Mouse (Mus musculus) right cerebral cortex, postnatal 14 days (tissue): ENCODE measurements around the gene Olfr91.
A peak's percentile ranks its signal among the peaks of the same experiment; 100 is the strongest.
"Not testable (repeated sequence)": the region's sequence is repeated elsewhere in the genome, so short reads cannot be mapped to it uniquely, and the experiment has no call there.

Experiments
- DNase-seq: peaks from one replicate; pipeline ENCODE4 v3.0.0; 2022

Olfr91 gene

DNA sequence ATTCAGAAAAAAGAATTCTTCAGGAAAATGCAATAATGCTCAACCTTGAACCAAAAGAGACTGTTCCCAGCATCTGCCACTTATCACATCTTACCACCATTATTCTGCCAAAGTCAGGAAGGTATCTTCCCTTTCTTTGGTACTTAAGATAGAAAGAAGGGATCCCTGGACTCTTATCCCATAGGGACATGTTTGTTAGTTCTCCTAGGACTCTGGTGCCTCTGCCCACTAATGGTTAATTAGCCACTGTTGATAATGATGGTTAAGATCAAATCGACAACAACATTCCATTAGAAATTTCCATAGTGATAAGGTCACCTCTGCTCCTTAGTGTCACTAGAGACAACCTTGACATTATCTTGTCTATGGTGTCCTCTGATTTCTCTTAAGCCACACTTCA is at the start of gene Olfr91:
Olfr91 (minus strand) TSS at position 101 of the 400 bp plus-strand sequence.
- DNase-seq: no peak

DNA sequence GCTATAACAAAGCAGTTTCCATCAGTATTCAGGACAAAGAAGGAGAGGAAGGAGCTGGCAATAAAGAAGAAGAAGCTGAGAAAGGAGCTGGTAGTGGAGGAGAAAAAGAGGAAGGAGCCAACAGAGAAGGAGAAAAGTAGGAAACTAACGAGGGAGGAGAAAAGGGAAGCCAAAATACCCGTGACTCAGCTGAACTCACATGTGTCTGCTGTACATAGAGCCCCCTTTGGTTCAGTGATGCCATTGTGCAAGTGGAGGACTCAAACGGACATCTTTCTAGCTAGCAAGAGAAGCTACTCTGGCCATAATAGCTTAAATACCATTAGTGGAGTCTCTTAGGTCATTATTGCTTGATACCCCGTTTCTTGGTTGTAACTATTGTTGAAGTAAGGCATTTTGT is 33.3 kb upstream of the Olfr91 start:
- DNase-seq: not testable (repeated sequence)

DNA sequence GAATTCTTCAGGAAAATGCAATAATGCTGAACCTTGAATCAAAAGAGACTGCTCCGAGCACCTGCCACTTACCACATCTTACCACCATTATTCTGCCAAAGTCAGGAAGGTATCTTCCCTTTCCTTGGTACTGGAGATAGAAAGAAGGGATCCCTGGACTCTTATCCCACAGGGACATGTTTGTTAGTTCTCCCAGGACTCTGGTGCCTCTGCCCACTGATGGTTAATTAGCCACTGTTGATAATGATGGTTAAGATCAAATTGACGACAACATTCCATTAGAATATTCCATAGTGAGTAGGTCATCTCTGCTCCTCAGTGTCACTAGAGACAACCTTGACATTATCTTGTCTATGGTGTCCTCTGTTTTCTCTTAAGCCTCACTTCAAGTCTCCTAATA is 21.9 kb upstream of the Olfr91 start, which contains the start of gene Olfr92:
Olfr92 (minus strand) TSS at position 101 of the 400 bp plus-strand sequence.
- DNase-seq: no peak

GRCm38 (mm10) chr17:37093289-37093688 is 4.8 kb downstream of the Olfr91 start:
- no peak for DNase-seq

DNA sequence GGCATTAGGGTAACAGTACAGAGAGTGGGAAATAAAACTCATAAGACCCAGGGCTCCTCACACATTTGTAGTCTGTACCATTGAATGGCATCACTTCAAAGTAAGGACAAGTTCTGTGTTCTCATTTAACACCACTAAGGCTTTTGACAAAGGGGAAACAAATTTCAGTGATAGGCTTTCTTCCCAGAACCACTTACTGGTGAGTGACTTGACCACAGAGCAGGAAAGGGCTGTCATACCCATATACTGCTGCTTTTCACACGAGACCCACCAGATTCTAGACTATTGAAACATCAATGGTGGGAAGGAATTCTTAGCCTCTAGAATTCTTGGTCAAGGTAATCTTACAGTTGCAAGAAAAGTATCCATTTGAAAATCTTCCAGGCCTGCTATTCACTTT is 5.9 kb downstream of the Olfr91 start:
- DNase-seq: no peak

DNA sequence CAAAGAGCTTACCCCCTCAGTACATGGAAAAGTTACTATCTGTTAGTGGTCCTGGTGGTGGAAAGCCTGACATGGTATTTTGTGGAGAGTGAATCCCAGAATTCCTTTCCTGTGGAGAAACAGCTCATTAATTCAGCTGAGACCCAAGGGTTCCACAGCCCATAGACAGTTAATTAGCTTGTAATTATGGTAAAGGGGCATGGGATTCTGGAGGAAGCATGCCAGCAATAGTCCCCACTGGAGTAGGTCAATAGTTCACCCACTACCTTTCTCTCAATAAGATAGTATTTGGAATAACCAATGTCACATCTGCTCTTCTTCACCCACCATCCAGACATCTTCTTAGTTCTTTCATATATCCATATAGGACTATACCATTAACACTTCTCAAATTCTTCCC is 9.7 kb downstream of the Olfr91 start, which contains the start of gene Olfr90:
Olfr90 (minus strand) TSS at position 101 of the 400 bp plus-strand sequence.
- DNase-seq: no peak

DNA sequence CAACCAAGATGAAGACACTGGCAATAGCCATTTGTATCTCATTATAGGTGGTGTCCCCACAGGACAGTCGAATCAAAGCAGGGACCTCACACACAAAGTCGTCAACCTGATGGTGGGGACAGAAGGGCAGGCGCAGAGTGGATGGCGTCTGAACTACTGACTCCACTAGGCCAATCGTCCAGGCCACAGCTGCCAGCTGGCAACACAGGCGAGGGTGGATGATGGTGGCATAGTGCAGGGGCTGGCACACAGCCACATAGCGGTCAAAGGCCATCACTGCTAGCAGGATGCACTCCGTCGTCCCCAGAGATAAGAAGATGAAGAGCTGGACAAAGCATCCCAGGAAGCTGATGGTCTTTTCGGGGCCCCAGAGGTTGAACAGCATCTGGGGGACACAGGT is 12.5 kb downstream of the Olfr91 start:
- no peak for DNase-seq

DNA sequence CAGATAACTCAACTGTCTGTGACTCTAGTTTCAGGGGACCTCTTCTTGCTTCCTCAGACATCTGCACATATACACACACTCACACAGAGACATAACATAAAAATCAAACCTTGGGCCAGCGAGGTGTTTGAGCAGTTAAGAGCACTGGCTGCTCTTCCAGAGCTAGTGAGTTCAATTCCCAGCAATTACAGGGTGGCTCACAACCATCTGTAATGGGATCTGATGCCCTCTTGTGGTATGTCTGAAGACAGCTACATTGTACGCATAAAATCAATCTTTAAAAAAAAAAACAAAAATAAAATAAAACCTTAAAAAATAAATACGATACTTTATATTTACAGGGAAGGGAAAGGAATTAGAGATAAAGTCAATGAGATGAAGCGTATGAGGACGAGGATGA is 13.4 kb downstream of the Olfr91 start:
- DNase-seq: no peak

DNA sequence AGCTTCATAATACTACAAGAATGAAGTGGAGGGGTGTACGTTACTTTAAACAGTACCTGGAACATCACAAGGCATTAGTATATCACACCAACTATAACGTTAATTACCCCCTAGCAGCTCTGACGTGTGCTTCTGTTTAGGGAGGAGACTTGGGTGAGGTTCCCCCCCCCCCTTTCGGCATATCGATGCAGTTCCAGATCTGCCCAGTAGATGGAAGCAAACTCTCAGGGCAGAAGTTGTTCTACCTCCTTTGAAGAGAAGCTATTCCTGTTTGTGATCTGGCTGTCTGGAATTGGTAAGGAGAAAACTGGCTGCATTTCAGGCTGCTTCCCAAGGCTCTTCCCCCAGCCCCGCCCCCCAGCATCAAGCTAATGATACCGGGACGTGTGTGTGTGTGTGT is 14.8 kb downstream of the Olfr91 start:
- DNase-seq: peak; percentile 59

GRCm38 (mm10) chr17:37081659-37082058 is 16.4 kb downstream of the Olfr91 start:
- no peak for DNase-seq

- no peak for DNase-seq
Observed at GRCm38 (mm10) chr17:37080119-37080518, 18.0 kb downstream of the Olfr91 start.

- DNase-seq: no peak
Observed at GRCm38 (mm10) chr17:37078990-37079389, 19.1 kb downstream of the Olfr91 start.

- DNase-seq: no peak
Observed at GRCm38 (mm10) chr17:37078193-37078592, 19.9 kb downstream of the Olfr91 start.

DNA sequence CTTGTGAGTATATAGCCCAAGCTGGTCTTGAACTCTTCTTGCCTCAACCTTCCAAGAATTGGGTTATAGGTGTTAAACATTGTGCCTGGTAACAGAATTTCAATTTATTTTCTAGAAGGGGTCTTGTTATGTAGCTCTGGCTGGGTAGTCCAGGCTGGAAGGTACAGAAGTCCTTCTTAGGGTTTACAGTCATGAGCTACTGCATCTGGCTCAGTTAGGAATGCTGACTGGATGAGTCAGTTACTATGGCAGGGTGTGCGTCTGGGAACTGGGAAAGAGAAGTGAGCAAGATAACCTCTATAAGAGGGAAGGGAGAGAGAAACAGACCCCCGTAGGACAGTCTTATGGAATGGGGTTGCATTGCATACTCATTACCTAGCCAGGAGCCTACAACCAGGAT is 22.3 kb downstream of the Olfr91 start:
- no peak for DNase-seq

- DNase-seq: no peak
Observed at GRCm38 (mm10) chr17:37075181-37075580, 22.9 kb downstream of the Olfr91 start.

GRCm38 (mm10) chr17:37072730-37073276 is 25.3 kb downstream of the Olfr91 start:
- no peak for DNase-seq

GRCm38 (mm10) chr17:37072080-37072729 is 25.9 kb downstream of the Olfr91 start:
- no peak for DNase-seq

DNA sequence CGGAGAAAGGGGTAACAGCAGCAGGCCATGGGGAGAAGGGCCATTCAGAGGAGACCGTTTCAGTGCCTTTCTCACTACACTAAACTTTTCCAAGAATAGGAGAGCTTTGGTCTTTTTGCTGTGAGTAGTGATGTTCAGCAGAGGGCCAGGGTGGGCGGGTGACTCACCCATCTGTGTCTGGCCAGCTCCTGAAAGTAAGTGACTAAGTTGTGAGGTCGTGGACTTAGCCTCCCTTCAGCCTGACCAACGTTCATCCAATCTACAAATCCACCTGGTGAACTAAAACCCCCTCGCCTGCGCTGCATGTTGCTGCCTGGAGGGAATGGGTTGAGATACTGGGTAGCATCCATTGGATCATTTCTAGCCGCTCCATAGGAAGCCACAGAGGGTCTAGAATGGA is 28.0 kb downstream of the Olfr91 start:
- DNase-seq: no peak

DNA sequence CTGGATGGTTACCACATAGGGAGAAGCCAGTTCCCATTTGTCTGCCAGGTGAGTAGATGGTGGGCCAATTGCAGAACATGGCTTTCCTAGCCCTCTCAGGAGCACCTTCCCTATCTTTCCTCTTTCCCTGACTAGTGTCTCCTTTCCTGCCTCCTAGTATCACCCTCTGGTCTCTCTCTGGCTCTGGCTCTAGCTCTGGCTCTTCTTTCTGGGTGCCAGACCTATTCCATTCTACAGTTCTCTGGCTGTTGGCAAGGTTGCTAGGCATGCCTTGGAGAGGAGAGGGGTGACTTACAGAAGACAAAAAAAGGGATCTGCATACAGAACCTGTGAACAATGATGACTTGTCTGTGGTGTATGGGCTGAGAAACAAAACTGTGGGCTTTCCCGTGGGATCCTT is 30.2 kb downstream of the Olfr91 start:
- no peak for DNase-seq

- DNase-seq: no peak
Observed at GRCm38 (mm10) chr17:37065993-37066392, 32.1 kb downstream of the Olfr91 start.

DNA sequence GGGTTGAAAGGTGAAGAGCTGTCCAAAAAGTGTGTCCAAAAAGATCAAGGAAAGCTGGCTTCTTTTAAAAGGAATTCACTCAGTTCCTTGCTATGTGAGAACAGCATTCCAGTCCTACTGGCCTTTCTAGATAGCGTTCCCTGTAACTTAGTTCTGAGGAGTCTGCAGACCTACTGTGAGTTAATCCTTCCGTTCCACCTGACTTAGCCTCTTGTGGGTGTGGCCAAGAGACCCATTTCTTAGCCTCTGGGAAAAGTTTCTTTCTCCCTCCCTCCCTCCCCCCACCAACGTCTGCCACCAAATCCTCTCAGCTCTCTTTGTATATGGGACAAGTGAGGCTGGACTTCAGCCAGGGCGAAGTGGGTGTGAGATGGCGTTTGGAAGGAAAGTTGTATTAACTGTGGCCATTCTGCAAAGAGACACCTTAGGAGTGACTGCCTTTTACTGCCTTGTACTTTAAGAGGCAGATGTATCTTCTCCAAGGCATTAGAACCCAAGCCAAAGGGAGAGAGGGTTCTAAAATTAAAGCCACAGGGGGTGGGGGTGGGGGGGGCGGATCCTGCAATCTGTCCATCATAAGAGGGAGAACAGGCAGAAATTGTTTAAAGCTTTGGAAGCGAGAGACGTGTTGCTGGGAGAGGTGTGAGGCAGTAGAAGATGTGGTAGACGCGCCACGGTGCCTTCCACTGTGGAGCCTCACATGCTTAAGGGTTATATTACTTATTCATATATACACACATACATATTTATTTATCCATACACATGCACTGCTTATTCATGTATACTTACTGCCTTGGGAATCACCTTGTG is 34.2 kb downstream of the Olfr91 start:
- DNase-seq: peak; percentile 52

- DNase-seq: no peak
Observed at GRCm38 (mm10) chr17:37063063-37063462, 35.0 kb downstream of the Olfr91 start.

- peak; percentile 46 for DNase-seq
Observed at GRCm38 (mm10) chr17:37062101-37062641, 35.9 kb downstream of the Olfr91 start.

DNA sequence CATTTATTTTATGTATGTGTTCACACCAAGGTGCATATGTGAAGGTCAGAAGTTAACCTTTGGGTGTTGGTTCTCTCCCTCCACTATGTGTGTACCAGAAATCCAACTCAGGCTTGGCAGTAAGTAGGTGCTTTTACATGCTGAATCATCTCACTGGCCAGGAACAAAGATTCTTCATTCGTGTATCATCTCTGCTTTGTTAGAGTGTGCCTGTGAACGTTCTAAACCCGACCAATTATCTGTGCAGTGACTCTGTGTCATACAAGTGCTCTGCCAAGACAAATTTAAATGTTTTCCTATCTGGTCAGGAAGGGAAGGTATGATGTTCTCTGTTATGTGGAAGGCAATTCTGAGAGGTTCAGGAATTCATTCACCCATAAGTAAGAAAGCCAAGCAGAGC is 36.6 kb downstream of the Olfr91 start:
- DNase-seq: no peak
